Mouse (Mus musculus): ENCODE results near the gene Fgl2. TPM values are rescaled to one million over a fixed set of nuclear protein-coding genes. Genes with fewer than 3 reads are reported as not detected.
"Not testable (repeated sequence)": the region's sequence is repeated elsewhere in the genome, so short reads cannot be mapped to it uniquely, and the experiment has no call there.

Fgl2 gene
- total RNA-seq (2022): 1 to 10 TPM; 2.2 to 4.5 (median 3.8) TPM

GRCm38 (mm10) chr5:21372493-21373179, at the start of gene Fgl2:
TSS of gene Fgl2 (plus strand) at chr5:21372642.
- peak; percentile 14 to 36 for DNase-seq (ENCODE audit: low spot score in 2 of 2)

GRCm38 (mm10) chr5:21326494-21326893, 45.9 kb upstream of the Fgl2 start:
- peak in 1 of 2 experiments; percentile 17 for DNase-seq (ENCODE audit: low spot score in 2 of 2)

GRCm38 (mm10) chr5:21328560-21328959, 43.9 kb upstream of the Fgl2 start:
- no peak for DNase-seq (ENCODE audit: low spot score in 2 of 2)

- peak in 1 of 2 experiments; percentile 14 for DNase-seq (ENCODE audit: low spot score in 2 of 2)
Measured at GRCm38 (mm10) chr5:21329672-21330665, 42.5 kb upstream of the Fgl2 start.

- no peak for DNase-seq (ENCODE audit: low spot score in 2 of 2)
Measured at GRCm38 (mm10) chr5:21331656-21332055, 40.8 kb upstream of the Fgl2 start.

- DNase-seq (ENCODE audit: low spot score in 2 of 2): no peak
Measured at GRCm38 (mm10) chr5:21332119-21332518, 40.3 kb upstream of the Fgl2 start.

- not testable (repeated sequence) for DNase-seq (ENCODE audit: low spot score in 2 of 2)
Measured at GRCm38 (mm10) chr5:21342265-21342664, 30.2 kb upstream of the Fgl2 start.

- DNase-seq (ENCODE audit: low spot score in 2 of 2): peak in 1 of 2 experiments; percentile 17
Measured at GRCm38 (mm10) chr5:21348366-21348765, 24.1 kb upstream of the Fgl2 start.

- DNase-seq (ENCODE audit: low spot score in 2 of 2): no peak
Measured at GRCm38 (mm10) chr5:21351678-21352077, 20.8 kb upstream of the Fgl2 start.

- DNase-seq (ENCODE audit: low spot score in 2 of 2): no peak
Measured at GRCm38 (mm10) chr5:21358648-21359047, 13.8 kb upstream of the Fgl2 start.

GRCm38 (mm10) chr5:21363343-21363742, 9.1 kb upstream of the Fgl2 start:
- no peak for DNase-seq (ENCODE audit: low spot score in 2 of 2)

GRCm38 (mm10) chr5:21366338-21367053, 5.9 kb upstream of the Fgl2 start:
- no peak for DNase-seq (ENCODE audit: low spot score in 2 of 2)

GRCm38 (mm10) chr5:21367514-21367913, 4.9 kb upstream of the Fgl2 start:
- no peak for DNase-seq (ENCODE audit: low spot score in 2 of 2)

- no peak for DNase-seq (ENCODE audit: low spot score in 2 of 2)
Measured at GRCm38 (mm10) chr5:21370218-21370947, 2.1 kb upstream of the Fgl2 start.

- no peak for DNase-seq (ENCODE audit: low spot score in 2 of 2)
Measured at GRCm38 (mm10) chr5:21371920-21372319, 522 bp upstream of the Fgl2 start.

GRCm38 (mm10) chr5:21373180-21373518, 707 bp downstream of the Fgl2 start:
- DNase-seq (ENCODE audit: low spot score in 2 of 2): no peak

GRCm38 (mm10) chr5:21376935-21377334, 4.5 kb downstream of the Fgl2 start:
- DNase-seq (ENCODE audit: low spot score in 2 of 2): no peak

- no peak for DNase-seq (ENCODE audit: low spot score in 2 of 2)
Measured at GRCm38 (mm10) chr5:21378397-21378796, 6.0 kb downstream of the Fgl2 start.

- DNase-seq (ENCODE audit: low spot score in 2 of 2): no peak
Measured at GRCm38 (mm10) chr5:21381986-21382385, 9.5 kb downstream of the Fgl2 start.

- DNase-seq (ENCODE audit: low spot score in 2 of 2): no peak
Measured at GRCm38 (mm10) chr5:21382678-21383077, 10.2 kb downstream of the Fgl2 start.

Measured in gastrocnemius, adult 8-10 months (tissue).